Mouse (Mus musculus) heart, postnatal 0 days (tissue): Measurements from ENCODE around the gene Ndel1.

Source experiments
- CTCF ChIP-seq: IDR thresholded peaks from 2 replicates; pipeline ENCODE4 v1.5.1; 2016; ENCODE audit warnings: antibody characterized with exemption, control low read depth, low read depth
- EP300 ChIP-seq: IDR thresholded peaks from 2 replicates; pipeline ENCODE4 v1.6.1; 2016; ENCODE audit warnings: antibody characterized with exemption, low read depth

DNA sequence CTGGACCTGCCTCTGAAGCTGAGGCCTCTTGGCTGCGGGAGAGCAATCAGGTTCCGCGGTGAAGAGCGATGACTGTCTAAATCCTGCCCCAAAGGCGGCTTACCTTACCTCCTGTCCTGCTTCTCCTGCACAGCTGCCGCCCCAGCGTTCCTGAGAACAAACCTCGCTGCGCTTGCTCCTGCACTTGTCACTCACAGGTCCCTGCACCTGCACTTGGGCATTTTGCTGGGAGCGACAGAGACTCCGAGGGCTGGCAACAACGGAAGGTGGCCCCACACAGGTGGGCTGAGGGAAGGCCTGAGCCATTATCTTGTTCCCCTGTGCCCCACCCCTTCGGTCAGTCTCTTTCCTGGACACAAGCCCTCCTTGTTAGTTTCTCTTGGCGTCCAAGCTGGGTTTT is 10.4 kb upstream of the Ndel1 start:
- TF ChIP-seq CTCF, result no peak
- no peak for TF ChIP-seq EP300
